Comparison of ENCODE assay signal across 1 mouse cellular context in the genomic region with DNA sequence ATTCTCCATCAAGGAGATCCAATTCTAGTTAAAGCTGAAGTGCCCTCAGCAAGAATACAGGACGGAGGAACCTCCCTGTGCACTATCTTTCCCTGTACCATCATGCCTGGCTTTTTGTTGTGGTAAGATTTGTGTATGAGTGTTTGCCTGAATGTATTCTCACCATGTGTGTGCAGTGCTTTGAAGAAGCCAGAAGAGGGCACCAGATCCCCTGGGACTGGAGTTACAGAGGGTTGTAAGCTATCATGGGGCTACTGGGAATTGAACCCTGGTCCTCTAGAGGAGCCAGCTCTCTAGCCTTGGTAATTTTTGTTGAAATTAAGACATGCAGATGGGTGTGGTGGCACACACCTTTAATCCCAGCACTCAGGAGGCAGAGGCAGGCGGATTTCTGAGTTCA.
TF ChIP-seq lines count a peak whose summit lies in the region.

No protein-coding gene starts in this region.

TF ChIP-seq in MEL, 35 proteins besides CTCF, POLR2A, EP300 and RAD21:
- no peak for TF ChIP-seq ETS1 (IDR thresholded peaks at IDR 0.05; ENCODE audit: low read depth, low read length)
- no peak for TF ChIP-seq USF1 (IDR thresholded peaks at IDR 0.05; ENCODE audit: low read depth, low read length)
- TF ChIP-seq BHLHE40 (IDR thresholded peaks at IDR 0.05; ENCODE audit: borderline replicate concordance, low read depth, low read length), result no peak
- no peak for TF ChIP-seq CHD1 (IDR thresholded peaks at IDR 0.05; ENCODE audit: low read depth, low read length)
- no peak for TF ChIP-seq SIN3A (IDR thresholded peaks at IDR 0.05; ENCODE audit: low read length)
- no peak for TF ChIP-seq MAFK (IDR thresholded peaks at IDR 0.05; ENCODE audit: borderline replicate concordance, low read depth, low read length)
